11 mouse cellular contexts compared by ENCODE assay signal in genomic region chr5:24446630-24447029, GRCm38 (mm10). TPM values are rescaled to one million over a fixed set of nuclear protein-coding genes. Genes with fewer than 3 reads are reported as not detected.
DNase-seq lines count a peak whose midpoint lies in the region; ATAC-seq and TF ChIP-seq lines count a peak whose summit lies in the region.
"Had no signal": no experiment of that assay in that cellular context is flagged by ENCODE, and none has a peak within 500 bp of the region (broad histone marks: within the 10 kb centered on the region; RNA-seq: fewer than 3 reads in every experiment).

No protein-coding gene starts in this region.

- H3K4me2 ChIP-seq in heart, embryonic 15.5 days: no peak overlapping the region; the same call in 1 of the 2 replicates
- H3K4me2 ChIP-seq in forebrain, embryonic 15.5 days (replicated peaks): no peak overlapping the region; the same call in 1 of the 2 replicates
- 0 out of 2 replicates have a peak overlapping the region, but pooled peaks have one; percentile 70 for H3K4me2 ChIP-seq in liver, postnatal 0 days (ENCODE audit: low read depth, low read length)

- H3K4me1 ChIP-seq in heart, embryonic 15.5 days (replicated peaks): peaks cover 47% of the 10 kb centered on the region
- H3K4me1 ChIP-seq in embryonic facial prominence, embryonic 10.5 days: peaks cover 56% of the 10 kb centered on the region
- H3K4me1 ChIP-seq in forebrain, embryonic 15.5 days: peaks cover 42% of the 10 kb centered on the region
- peaks cover 29% of the 10 kb centered on the region for H3K4me1 ChIP-seq in liver, postnatal 0 days (ENCODE audit: insufficient read depth)

- H3K36me3 ChIP-seq in heart, embryonic 15.5 days: peaks cover 17% of the 10 kb centered on the region; the same call in 1 of the 2 replicates
- H3K36me3 ChIP-seq in embryonic facial prominence, embryonic 10.5 days (replicated peaks): peaks cover 25% of the 10 kb centered on the region
- peaks cover 12% of the 10 kb centered on the region for H3K36me3 ChIP-seq in forebrain, embryonic 15.5 days
- H3K36me3 ChIP-seq in liver, postnatal 0 days (replicated peaks; ENCODE audit: insufficient read depth, low read length): peaks cover 9% of the 10 kb centered on the region

- H3K27me3 ChIP-seq in heart, embryonic 15.5 days: no peaks in the 10 kb centered on the region
- peaks cover 22% of the 10 kb centered on the region for H3K27me3 ChIP-seq in embryonic facial prominence, embryonic 10.5 days (replicated peaks; ENCODE audit: low read depth, poor library complexity, severe bottlenecking)
- H3K27me3 ChIP-seq in forebrain, embryonic 15.5 days: peaks cover 14% of the 10 kb centered on the region; the same call in 1 of the 2 replicates
- H3K27me3 ChIP-seq in liver, postnatal 0 days (ENCODE audit: insufficient read depth, low read length): no peaks in the 10 kb centered on the region

- H3K27ac ChIP-seq in heart, embryonic 15.5 days: no peak overlapping the region
- H3K27ac ChIP-seq in embryonic facial prominence, embryonic 10.5 days (replicated peaks): no peak overlapping the region
- H3K27ac ChIP-seq in forebrain, embryonic 15.5 days (replicated peaks): no peak overlapping the region
- H3K27ac ChIP-seq in liver, postnatal 0 days (ENCODE audit: low read depth): no peak overlapping the region

- H3K4me3 ChIP-seq in heart, embryonic 15.5 days: peak overlapping the region; percentile 75; the same call in 1 of the 2 replicates
- peak overlapping the region; percentile 98 for H3K4me3 ChIP-seq in embryonic facial prominence, embryonic 10.5 days
- peak overlapping the region; percentile 63; the same call in 1 of the 2 replicates for H3K4me3 ChIP-seq in forebrain, embryonic 15.5 days
- H3K4me3 ChIP-seq in liver, postnatal 0 days (ENCODE audit: low read depth, low read length): no peak overlapping the region

- no peaks in the 10 kb centered on the region for H3K9me3 ChIP-seq in heart, embryonic 15.5 days (replicated peaks)
- no peaks in the 10 kb centered on the region for H3K9me3 ChIP-seq in embryonic facial prominence, embryonic 10.5 days
- no peaks in the 10 kb centered on the region for H3K9me3 ChIP-seq in forebrain, embryonic 15.5 days
- H3K9me3 ChIP-seq in liver, postnatal 0 days (ENCODE audit: low read length): no peaks in the 10 kb centered on the region

- ATAC-seq in heart, embryonic 15.5 days (replicated peaks; ENCODE audit: insufficient number of reproducible peaks, insufficient read depth, low FRiP score, low read depth): no peak
- ATAC-seq in forebrain, embryonic 15.5 days (replicated peaks): no peak
- no peak for ATAC-seq in liver, postnatal 0 days

- TF ChIP-seq EP300 in liver, postnatal 0 days (IDR thresholded peaks at IDR 0.05; ENCODE audit: low read depth): no peak

- TF ChIP-seq CTCF in liver, postnatal 0 days (IDR thresholded peaks at IDR 0.05; ENCODE audit: low read depth): no peak

- no peak overlapping the region for H3K9ac ChIP-seq in heart, embryonic 15.5 days
- H3K9ac ChIP-seq in forebrain, embryonic 15.5 days (replicated peaks): no peak overlapping the region
- no peak overlapping the region for H3K9ac ChIP-seq in liver, postnatal 0 days (replicated peaks)

- DNase-seq in heart, postnatal 4 days: no peak
- no peak for DNase-seq in embryonic facial prominence, embryonic 10.5 days (ENCODE audit: low spot score)
- no peak for DNase-seq in liver, postnatal 0 days
- DNase-seq in gastrocnemius, postnatal 4 days (ENCODE audit: low spot score in 2 of 2): no peak
- DNase-seq in urinary bladder, postnatal 10 days (ENCODE audit: low spot score): no peak
- DNase-seq in frontal cortex, postnatal 36 days (ENCODE audit: low spot score in 2 of 2): no peak
- DNase-seq: adrenal gland, postnatal 10 days; heart, adult 18-20 months; kidney, postnatal 25 days had no signal

- WGBS in heart, embryonic 15.5 days: 90% methylated on average over 7 of the region's 7 CpGs
- WGBS in embryonic facial prominence, embryonic 10.5 days: 91% methylated on average over 7 of the region's 7 CpGs
- 91% methylated on average over 7 of the region's 7 CpGs for WGBS in forebrain, embryonic 15.5 days
- WGBS in liver, postnatal 0 days (ENCODE audit: insufficient replicate concordance): 91% methylated on average over 7 of the region's 7 CpGs

RNA-seq across cellular contexts. Expression of gene Tmub1, which starts 1.0 kb away (rescaled TPM):
- polyA plus RNA-seq in heart, embryonic 15.5 days (2015; fragmentation: Nextera tagmentation; extraction: Ambion mirVana): 17.0 and 20.0 TPM in 2 replicates
- 1 to 10 TPM; 8.5 to 8.7 TPM for total RNA-seq in heart, postnatal 4 days (2021)
- polyA plus RNA-seq in embryonic facial prominence, embryonic 10.5 days (2016; fragmentation: Nextera tagmentation; extraction: Ambion mirVana): 24.7 and 25.0 TPM in 2 replicates
- 39.4 and 40.1 TPM in 2 replicates for polyA plus RNA-seq in forebrain, embryonic 15.5 days (2015; fragmentation: Nextera tagmentation; extraction: Ambion mirVana)
- polyA plus RNA-seq in liver, postnatal 0 days (2015; fragmentation: Nextera tagmentation; extraction: Ambion mirVana): 5.2 and 5.5 TPM in 2 replicates
- 1 to 10 TPM; 6.7 to 7.0 TPM for total RNA-seq in gastrocnemius, postnatal 4 days (2021)

RNA-seq across cellular contexts. Expression of gene Fastk, which starts 1.5 kb away (rescaled TPM):
- polyA plus RNA-seq in heart, embryonic 15.5 days (2015; fragmentation: Nextera tagmentation; extraction: Ambion mirVana): 173 and 188 TPM in 2 replicates
- total RNA-seq in heart, postnatal 4 days (2021): 100 to 1,000 TPM; 194 to 206 TPM
- 100 and 109 TPM in 2 replicates for polyA plus RNA-seq in embryonic facial prominence, embryonic 10.5 days (2016; fragmentation: Nextera tagmentation; extraction: Ambion mirVana)
- 90.6 and 91.4 TPM in 2 replicates for polyA plus RNA-seq in forebrain, embryonic 15.5 days (2015; fragmentation: Nextera tagmentation; extraction: Ambion mirVana)
- polyA plus RNA-seq in liver, postnatal 0 days (2015; fragmentation: Nextera tagmentation; extraction: Ambion mirVana): 40.6 and 46.9 TPM in 2 replicates
- 100 to 1,000 TPM; 129 to 132 TPM for total RNA-seq in gastrocnemius, postnatal 4 days (2021)

RNA-seq across cellular contexts. Expression of gene Agap3, which starts 5.3 kb away (rescaled TPM):
- polyA plus RNA-seq in heart, embryonic 15.5 days (2015; fragmentation: Nextera tagmentation; extraction: Ambion mirVana): 27.9 and 35.7 TPM in 2 replicates
- total RNA-seq in heart, postnatal 4 days (2021): 10 to 100 TPM; 83.4 to 97.4 TPM
- polyA plus RNA-seq in embryonic facial prominence, embryonic 10.5 days (2016; fragmentation: Nextera tagmentation; extraction: Ambion mirVana): 30.8 and 36.6 TPM in 2 replicates
- polyA plus RNA-seq in forebrain, embryonic 15.5 days (2015; fragmentation: Nextera tagmentation; extraction: Ambion mirVana): 76.9 and 108 TPM in 2 replicates
- polyA plus RNA-seq in liver, postnatal 0 days (2015; fragmentation: Nextera tagmentation; extraction: Ambion mirVana): 8.3 and 9.1 TPM in 2 replicates
- total RNA-seq in gastrocnemius, postnatal 4 days (2021): 10 to 100 TPM; 80.9 to 90.9 TPM

RNA-seq across cellular contexts. Expression of gene Slc4a2, which starts 23.0 kb away (rescaled TPM):
- 25.6 and 30.6 TPM in 2 replicates for polyA plus RNA-seq in heart, embryonic 15.5 days (2015; fragmentation: Nextera tagmentation; extraction: Ambion mirVana)
- 10 to 100 TPM; 63.2 to 65.7 TPM for total RNA-seq in heart, postnatal 4 days (2021)
- polyA plus RNA-seq in embryonic facial prominence, embryonic 10.5 days (2016; fragmentation: Nextera tagmentation; extraction: Ambion mirVana): 35.1 and 38.4 TPM in 2 replicates
- 18.5 and 23.7 TPM in 2 replicates for polyA plus RNA-seq in forebrain, embryonic 15.5 days (2015; fragmentation: Nextera tagmentation; extraction: Ambion mirVana)
- 7.5 and 8.3 TPM in 2 replicates for polyA plus RNA-seq in liver, postnatal 0 days (2015; fragmentation: Nextera tagmentation; extraction: Ambion mirVana)
- 10 to 100 TPM; 40.3 to 42.6 TPM for total RNA-seq in gastrocnemius, postnatal 4 days (2021)

RNA-seq across cellular contexts. Expression of gene Cdk5, which starts 23.3 kb away (rescaled TPM):
- 27.5 and 32.5 TPM in 2 replicates for polyA plus RNA-seq in heart, embryonic 15.5 days (2015; fragmentation: Nextera tagmentation; extraction: Ambion mirVana)
- 10 to 100 TPM; 22.4 to 26.1 TPM for total RNA-seq in heart, postnatal 4 days (2021)
- polyA plus RNA-seq in embryonic facial prominence, embryonic 10.5 days (2016; fragmentation: Nextera tagmentation; extraction: Ambion mirVana): 46.9 and 50.7 TPM in 2 replicates
- polyA plus RNA-seq in forebrain, embryonic 15.5 days (2015; fragmentation: Nextera tagmentation; extraction: Ambion mirVana): 106 and 114 TPM in 2 replicates
- polyA plus RNA-seq in liver, postnatal 0 days (2015; fragmentation: Nextera tagmentation; extraction: Ambion mirVana): 11.5 and 13.1 TPM in 2 replicates
- 10 to 100 TPM; 24.4 to 25.7 TPM for total RNA-seq in gastrocnemius, postnatal 4 days (2021)
